Mouse (Mus musculus): ENCODE results near the gene Capn11.

The Capn11 gene

GRCm38 (mm10) chr17:45682843-45683242, 23.7 kb upstream of the Capn11 start:
- DNase-seq (ENCODE audit: low spot score in 2 of 2) = no peak

- no peak for DNase-seq (ENCODE audit: low spot score in 2 of 2)
These were observed 22.5 kb upstream of the Capn11 start for GRCm38 (mm10) chr17:45681588-45681987.

- no peak for DNase-seq (ENCODE audit: low spot score in 2 of 2)
These were observed 21.4 kb upstream of the Capn11 start for GRCm38 (mm10) chr17:45680391-45680980.

- DNase-seq (ENCODE audit: low spot score in 2 of 2) = peak in 1 of 2 experiments; percentile 58
These were observed 19.0 kb upstream of the Capn11 start for GRCm38 (mm10) chr17:45678106-45678505.

GRCm38 (mm10) chr17:45672598-45672997, 13.5 kb upstream of the Capn11 start:
- DNase-seq (ENCODE audit: low spot score in 2 of 2) = no peak

GRCm38 (mm10) chr17:45671821-45672220, 12.7 kb upstream of the Capn11 start:
- no peak for DNase-seq (ENCODE audit: low spot score in 2 of 2)

GRCm38 (mm10) chr17:45667986-45668385, 8.9 kb upstream of the Capn11 start:
- DNase-seq (ENCODE audit: low spot score in 2 of 2) = no peak

GRCm38 (mm10) chr17:45667481-45667880, 8.4 kb upstream of the Capn11 start:
- no peak for DNase-seq (ENCODE audit: low spot score in 2 of 2)

- DNase-seq (ENCODE audit: low spot score in 2 of 2) = no peak
These were observed 7.0 kb upstream of the Capn11 start for GRCm38 (mm10) chr17:45666091-45666490.

GRCm38 (mm10) chr17:45664608-45665007, 5.5 kb upstream of the Capn11 start:
- no peak for DNase-seq (ENCODE audit: low spot score in 2 of 2)

GRCm38 (mm10) chr17:45663106-45663919, 4.2 kb upstream of the Capn11 start:
- peak; percentile 34 to 69 for DNase-seq (ENCODE audit: low spot score in 2 of 2)

- DNase-seq (ENCODE audit: low spot score in 2 of 2) = no peak
These were observed 3.3 kb downstream of the Capn11 start for GRCm38 (mm10) chr17:45655820-45656219.

GRCm38 (mm10) chr17:45653233-45653632, 5.9 kb downstream of the Capn11 start:
- DNase-seq (ENCODE audit: low spot score in 2 of 2) = no peak

GRCm38 (mm10) chr17:45644185-45644584, 14.9 kb downstream of the Capn11 start:
- no peak for DNase-seq (ENCODE audit: low spot score in 2 of 2)

- peak; percentile 41 to 63 for DNase-seq (ENCODE audit: low spot score in 2 of 2)
These were observed 16.4 kb downstream of the Capn11 start for GRCm38 (mm10) chr17:45642701-45643100.

- no peak for DNase-seq (ENCODE audit: low spot score in 2 of 2)
These were observed 17.1 kb downstream of the Capn11 start for GRCm38 (mm10) chr17:45641981-45642380.

- DNase-seq (ENCODE audit: low spot score in 2 of 2) = no peak
These were observed 20.4 kb downstream of the Capn11 start for GRCm38 (mm10) chr17:45638596-45639295.

GRCm38 (mm10) chr17:45634033-45634432, 25.1 kb downstream of the Capn11 start:
- no peak for DNase-seq (ENCODE audit: low spot score in 2 of 2)

- DNase-seq (ENCODE audit: low spot score in 2 of 2) = no peak
These were observed 27.2 kb downstream of the Capn11 start for GRCm38 (mm10) chr17:45631940-45632339.

- no peak for DNase-seq (ENCODE audit: low spot score in 2 of 2)
These were observed 28.1 kb downstream of the Capn11 start for GRCm38 (mm10) chr17:45630992-45631391.

GRCm38 (mm10) chr17:45629861-45630694, 29.0 kb downstream of the Capn11 start:
- peak in 1 of 2 experiments; percentile 39 for DNase-seq (ENCODE audit: low spot score in 2 of 2)

Measured in urinary bladder, adult 18-20 months (tissue).